Mouse (Mus musculus): ENCODE data around the gene Dazl.

- TF ChIP-seq CTCF (IDR thresholded peaks at IDR 0.05; ENCODE audit: control insufficient read depth, insufficient read depth, low read length) (no peak), POLR2A (IDR thresholded peaks at IDR 0.05; ENCODE audit: borderline replicate concordance, control insufficient read depth, low read depth, low read length) (no peak)
These were observed 46.8 kb downstream of the Dazl start for GRCm38 (mm10) chr17:50246605-50247004.
